Mouse (Mus musculus): ENCODE data around the gene Camkv. TPM values are rescaled to one million over a fixed set of nuclear protein-coding genes. Genes with fewer than 3 reads are reported as not detected.
A peak's percentile ranks its signal among the peaks of the same experiment; 100 is the strongest.

Gene Camkv
- total and polyA plus RNA-seq, 2 experiments from 2014 or later, result 61.5 to 87.4 TPM

GRCm38 (mm10) chr9:107923021-107923420 is 12.5 kb upstream of the Camkv start:
- no peak for DNase-seq (ENCODE audit: low spot score)
- no peak overlapping the region for H3K4me2 ChIP-seq (ENCODE audit: low read depth, low read length)
- peak; percentile 48 for TF ChIP-seq CTCF (IDR thresholded peaks at IDR 0.05; ENCODE audit: low read depth)
- WGBS, result 34% methylated on average over 7 of the region's 7 CpGs
- no peak overlapping the region for H3K4me3 ChIP-seq (ENCODE audit: low read length)
- no peaks in the 10 kb centered on the region for H3K9me3 ChIP-seq (ENCODE audit: low read length)
- no peaks in the 10 kb centered on the region for H3K27me3 ChIP-seq (ENCODE audit: insufficient read depth, low read length)
- H3K27ac ChIP-seq, result no peak overlapping the region
- no peak overlapping the region for H3K9ac ChIP-seq (replicated peaks; ENCODE audit: low read length)
- no peaks in the 10 kb centered on the region for H3K36me3 ChIP-seq (ENCODE audit: insufficient read depth, low read length)
- ATAC-seq, result no peak
- peaks cover 17% of the 10 kb centered on the region for H3K4me1 ChIP-seq (ENCODE audit: insufficient read depth, low read length)

GRCm38 (mm10) chr9:107923956-107924355 is 11.5 kb upstream of the Camkv start:
- H3K27me3 ChIP-seq (ENCODE audit: insufficient read depth, low read length), result no peaks in the 10 kb centered on the region
- ATAC-seq, result no peak
- no peak overlapping the region for H3K4me3 ChIP-seq (ENCODE audit: low read length)
- peak overlapping the region; percentile 36; the same call in 1 of the 2 replicates for H3K27ac ChIP-seq
- 45% methylated on average over 6 of the region's 6 CpGs for WGBS
- H3K4me2 ChIP-seq (ENCODE audit: low read depth, low read length), result no peak overlapping the region
- no peak for DNase-seq (ENCODE audit: low spot score)
- H3K9me3 ChIP-seq (ENCODE audit: low read length), result no peaks in the 10 kb centered on the region
- H3K4me1 ChIP-seq (ENCODE audit: insufficient read depth, low read length), result peaks cover 14% of the 10 kb centered on the region; the same call in 1 of the 2 replicates
- no peak for TF ChIP-seq CTCF (IDR thresholded peaks at IDR 0.05; ENCODE audit: low read depth)
- no peaks in the 10 kb centered on the region for H3K36me3 ChIP-seq (ENCODE audit: insufficient read depth, low read length)
- no peak overlapping the region for H3K9ac ChIP-seq (replicated peaks; ENCODE audit: low read length)

- no peak overlapping the region for H3K9ac ChIP-seq (replicated peaks; ENCODE audit: low read length)
- H3K27me3 ChIP-seq (ENCODE audit: insufficient read depth, low read length), result no peaks in the 10 kb centered on the region
- H3K27ac ChIP-seq, result 0 out of 2 replicates have a peak overlapping the region, but pooled peaks have one; percentile 36
- 12% methylated on average over 3 of the region's 3 CpGs for WGBS
- H3K4me1 ChIP-seq (ENCODE audit: insufficient read depth, low read length), result peaks cover 14% of the 10 kb centered on the region; the same call in 1 of the 2 replicates
- H3K36me3 ChIP-seq (ENCODE audit: insufficient read depth, low read length), result no peaks in the 10 kb centered on the region
- no peak overlapping the region for H3K4me2 ChIP-seq (ENCODE audit: low read depth, low read length)
- H3K9me3 ChIP-seq (ENCODE audit: low read length), result no peaks in the 10 kb centered on the region
- no peak for TF ChIP-seq CTCF (IDR thresholded peaks at IDR 0.05; ENCODE audit: low read depth)
- ATAC-seq (no peak), DNase-seq (ENCODE audit: low spot score) (no peak)
- no peak overlapping the region for H3K4me3 ChIP-seq (ENCODE audit: low read length)
These were observed 10.2 kb upstream of the Camkv start for GRCm38 (mm10) chr9:107925251-107925650.

GRCm38 (mm10) chr9:107926920-107927420 is 8.5 kb upstream of the Camkv start:
- ATAC-seq (no peak), DNase-seq (ENCODE audit: low spot score) (no peak)
- Histone ChIP-seq H3K4me3 (ENCODE audit: low read length) (no peak overlapping the region), H3K27me3 (ENCODE audit: insufficient read depth, low read length) (no peaks in the 10 kb centered on the region), H3K36me3 (ENCODE audit: insufficient read depth, low read length) (no peaks in the 10 kb centered on the region), H3K9ac (replicated peaks; ENCODE audit: low read length) (no peak overlapping the region), H3K27ac (no peak overlapping the region), H3K4me2 (ENCODE audit: low read depth, low read length) (no peak overlapping the region), H3K4me1 (ENCODE audit: insufficient read depth, low read length) (peaks cover 14% of the 10 kb centered on the region; the same call in 1 of the 2 replicates), H3K9me3 (ENCODE audit: low read length) (no peaks in the 10 kb centered on the region)
- no peak for TF ChIP-seq CTCF (IDR thresholded peaks at IDR 0.05; ENCODE audit: low read depth)
- 62% methylated on average over 9 of the region's 9 CpGs for WGBS

GRCm38 (mm10) chr9:107927749-107928148 is 7.7 kb upstream of the Camkv start:
- Histone ChIP-seq H3K27ac (no peak overlapping the region), H3K4me1 (ENCODE audit: insufficient read depth, low read length) (peaks cover 14% of the 10 kb centered on the region; the same call in 1 of the 2 replicates), H3K4me2 (ENCODE audit: low read depth, low read length) (no peak overlapping the region), H3K27me3 (ENCODE audit: insufficient read depth, low read length) (no peaks in the 10 kb centered on the region), H3K36me3 (ENCODE audit: insufficient read depth, low read length) (no peaks in the 10 kb centered on the region), H3K9me3 (ENCODE audit: low read length) (no peaks in the 10 kb centered on the region), H3K9ac (replicated peaks; ENCODE audit: low read length) (no peak overlapping the region), H3K4me3 (ENCODE audit: low read length) (no peak overlapping the region)
- 66% methylated on average over 5 of the region's 5 CpGs for WGBS
- 0 out of 2 replicates have a peak, but pooled peaks have one; percentile 28 for ATAC-seq
- no peak for TF ChIP-seq CTCF (IDR thresholded peaks at IDR 0.05; ENCODE audit: low read depth)
- peak; percentile 49 for DNase-seq (ENCODE audit: low spot score)

- 78% methylated on average over 3 of the region's 3 CpGs for WGBS
These were observed 7.3 kb upstream of the Camkv start, which contains the start of gene Actl11 for GRCm38 (mm10) chr9:107928169-107928568. TSS of gene Actl11 (plus strand) at chr9:107928469.

GRCm38 (mm10) chr9:107932221-107932620 is 3.3 kb upstream of the Camkv start:
- Histone ChIP-seq H3K4me3 (ENCODE audit: low read length) (no peak overlapping the region), H3K4me2 (ENCODE audit: low read depth, low read length) (no peak overlapping the region), H3K9ac (replicated peaks; ENCODE audit: low read length) (no peak overlapping the region), H3K27me3 (ENCODE audit: insufficient read depth, low read length) (no peaks in the 10 kb centered on the region), H3K27ac (no peak overlapping the region), H3K9me3 (ENCODE audit: low read length) (no peaks in the 10 kb centered on the region), H3K4me1 (ENCODE audit: insufficient read depth, low read length) (peaks cover 7% of the 10 kb centered on the region; the same call in 1 of the 2 replicates), H3K36me3 (ENCODE audit: insufficient read depth, low read length) (no peaks in the 10 kb centered on the region)
- TF ChIP-seq CTCF (IDR thresholded peaks at IDR 0.05; ENCODE audit: low read depth), result no peak
- 41% methylated on average over 4 of the region's 4 CpGs for WGBS
- ATAC-seq (no peak), DNase-seq (ENCODE audit: low spot score) (no peak)

More at GRCm38 (mm10) chr9:107928169-107928568, 7.3 kb upstream of the Camkv start, which contains the start of gene Actl11:
- no peak for DNase-seq (ENCODE audit: low spot score)
- Histone ChIP-seq H3K9me3 (ENCODE audit: low read length) (no peaks in the 10 kb centered on the region), H3K27ac (no peak within 1 kb of the TSS), H3K27me3 (ENCODE audit: insufficient read depth, low read length) (no peaks in the 10 kb centered on the region), H3K4me2 (ENCODE audit: low read depth, low read length) (no peak within 1 kb of the TSS), H3K36me3 (ENCODE audit: insufficient read depth, low read length) (no peaks in the 10 kb centered on the region), H3K4me3 (ENCODE audit: low read length) (no peak within 1 kb of the TSS), H3K4me1 (ENCODE audit: insufficient read depth, low read length) (peaks cover 14% of the 10 kb centered on the region; the same call in 1 of the 2 replicates), H3K9ac (replicated peaks; ENCODE audit: low read length) (no peak within 1 kb of the TSS)
- no peak for TF ChIP-seq CTCF (IDR thresholded peaks at IDR 0.05; ENCODE audit: low read depth)
- 0 out of 2 replicates have a peak, but pooled peaks have one; percentile 4 for ATAC-seq

All from hindbrain, postnatal 0 days (tissue).